Mouse (Mus musculus): Measurements from ENCODE around the gene Vmn2r14.
"Not testable (repeated sequence)": the region's sequence is repeated elsewhere in the genome, so short reads cannot be mapped to it uniquely, and the experiment has no call there.

Vmn2r14 gene

DNA sequence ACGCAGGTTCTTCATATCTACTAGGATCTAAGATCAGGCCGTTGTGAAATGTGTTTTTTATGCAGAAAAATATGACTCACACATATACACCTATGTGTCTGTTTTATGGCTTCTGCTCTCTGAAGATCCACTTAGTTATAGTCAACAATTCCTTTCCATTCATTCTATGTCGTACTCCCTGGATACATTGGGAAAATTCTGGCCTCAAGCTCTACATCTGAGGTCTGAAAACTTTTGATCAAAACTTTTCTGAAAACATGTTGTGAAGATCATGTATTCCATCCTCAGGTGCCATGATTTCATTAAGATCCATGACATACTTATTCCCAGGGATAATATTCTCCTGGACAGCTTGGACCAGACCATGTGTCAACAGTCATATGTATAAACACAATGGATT is at the start of gene Vmn2r14:
TSS of gene Vmn2r14 (minus strand) at position 101 of the 400 bp plus-strand sequence.
- DNase-seq = no peak

- DNase-seq = not testable (repeated sequence)
Observed at GRCm38 (mm10) chr5:109192099-109192498, 32.4 kb downstream of the Vmn2r14 start, which contains the start of gene Vmn2r13. Gene Vmn2r13 (minus strand): TSS chr5:109192199.

GRCm38 (mm10) chr5:109166851-109167250 is 57.7 kb downstream of the Vmn2r14 start:
- DNase-seq = not testable (repeated sequence)

Data from lung, postnatal 4 days (tissue).